Mouse (Mus musculus) testis, adult 2 months (tissue): ENCODE measurements around the gene Sprr2a2.
"Not testable (repeated sequence)": the region's sequence is repeated elsewhere in the genome, so short reads cannot be mapped to it uniquely, and the experiment has no call there.

Experiments
- CTCF ChIP-seq: fragments of 200-500 bp; IDR thresholded peaks from 2 replicates; pipeline ENCODE4 v1.5.1; 2012; ENCODE audit warnings: low read depth, mild to moderate bottlenecking, inconsistent platforms, low read length, moderate library complexity; ENCODE audit not compliant: control insufficient read depth, insufficient read depth, insufficient replicate concordance
- POLR2A ChIP-seq: fragments of 200-500 bp; IDR thresholded peaks from 2 replicates; pipeline ENCODE4 v1.6.1; 2012; ENCODE audit warnings: low read depth, mild to moderate bottlenecking, inconsistent platforms, low read length, moderate library complexity; ENCODE audit not compliant: control insufficient read depth

DNA sequence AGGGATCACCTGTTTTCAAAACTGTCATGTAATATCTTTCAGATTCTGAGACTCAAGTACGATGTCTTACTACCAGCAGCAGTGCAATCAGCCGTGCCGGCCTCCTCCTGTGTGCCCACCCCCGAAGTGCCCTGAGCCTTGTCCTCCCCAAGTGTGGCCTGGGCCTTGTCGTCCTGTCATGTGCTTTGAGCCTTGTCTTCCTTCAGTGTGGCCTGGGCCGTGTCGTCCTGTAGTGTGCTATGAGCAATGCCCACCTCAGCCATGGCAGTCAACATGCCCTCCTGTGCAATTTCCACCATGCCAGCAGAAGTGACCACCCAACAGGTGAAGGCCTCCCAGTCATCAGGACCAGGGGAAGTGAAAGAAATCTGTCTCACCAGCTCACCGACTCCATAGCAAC is 3.3 kb downstream of the Sprr2a2 start:
- not testable (repeated sequence) for TF ChIP-seq CTCF, POLR2A
